Mouse (Mus musculus) layer of hippocampus, adult 18-20 months (tissue): ENCODE measurements around the gene Alpl. TPM values are rescaled to one million over a fixed set of nuclear protein-coding genes. Genes with fewer than 3 reads are reported as not detected.

Source experiments
- total RNA-seq, 2 experiments: library from RNA; stranded (reverse); gene quantifications; 2 replicates each; pipeline ENCODE4 v1.2.3; 2021

Alpl gene
- total RNA-seq, 2 experiments from 2014 or later: 7.0 to 7.2 TPM

Other genes starting within 250 kb of the Alpl start
- not detected for gene Ldlrad2, start 221.8 kb downstream of the Alpl start, total RNA-seq
- 100 to 1,000 TPM; 111 to 136 TPM for gene Usp48, start 202.6 kb downstream of the Alpl start, total RNA-seq
- gene Rap1gap, start 131.7 kb downstream of the Alpl start, total RNA-seq: 100 to 1,000 TPM; 259 to 271 TPM
- 10 to 100 TPM; 48.8 to 53.8 TPM for gene Ece1, start 65.9 kb upstream of the Alpl start, total RNA-seq
- gene Eif4g3, start 196.6 kb upstream of the Alpl start, total RNA-seq: 100 to 1,000 TPM; 141 to 142 TPM